Mouse (Mus musculus) spleen, adult 2 months (tissue): ENCODE results near the gene Cdh4. TPM values are rescaled to one million over a fixed set of nuclear protein-coding genes. Genes with fewer than 3 reads are reported as not detected.

Source experiments
- DNase-seq, 2 experiments: peaks; one replicate each; pipeline versions ENCODE4 v3.0.0 to v3.0.0-alpha.2; 2012 to 2021; ENCODE audit warnings: low spot score in 2 of 2, low read depth in 1 of 2
- H3K27ac ChIP-seq: fragments of 200-500 bp; 2 replicates; pipeline ENCODE4 v1.5.1; 2012; ENCODE audit warnings: low read length, inconsistent platforms; ENCODE audit not compliant: insufficient read depth
- H3K27me3 ChIP-seq: fragments of 200-500 bp; 2 replicates; pipeline ENCODE4 v1.6.1; 2012; ENCODE audit warnings: mild to moderate bottlenecking, moderate library complexity, low read length, inconsistent platforms; ENCODE audit not compliant: control insufficient read depth, insufficient read depth
- H3K36me3 ChIP-seq: fragments of 200-500 bp; 2 replicates; pipeline ENCODE4 v1.6.1; 2012; ENCODE audit warnings: mild to moderate bottlenecking, low read length, inconsistent platforms; ENCODE audit not compliant: control insufficient read depth, insufficient read depth
- H3K4me1 ChIP-seq: fragments of 200-500 bp; 2 replicates; pipeline ENCODE4 v1.6.1; 2011; ENCODE audit warnings: inconsistent platforms; ENCODE audit not compliant: control insufficient read depth, insufficient read depth, insufficient read length
- H3K4me3 ChIP-seq: fragments of 200-500 bp; 2 replicates; pipeline ENCODE4 v1.5.1; 2011; ENCODE audit warnings: mild to moderate bottlenecking, inconsistent platforms; ENCODE audit not compliant: insufficient read depth, insufficient read length; ENCODE audit errors: extremely low read depth
- CTCF ChIP-seq: fragments of 200-500 bp; IDR thresholded peaks from 2 replicates; pipeline ENCODE4 v1.5.1; 2011; ENCODE audit warnings: mild to moderate bottlenecking, inconsistent platforms; ENCODE audit not compliant: insufficient read depth, insufficient read length, insufficient replicate concordance; ENCODE audit errors: extremely low read depth
- POLR2A ChIP-seq: fragments of 200-500 bp; IDR thresholded peaks from 2 replicates; pipeline ENCODE4 v1.6.1; 2011; ENCODE audit warnings: low read depth, low read length, inconsistent platforms
- WGBS: fragments of 180-500 bp; shearing (Covaris S2); methylation state at CpG from one replicate; pipeline ENCODE4 v1.1.7; 2018; 5-methylcytosine and 5-hydroxymethylcytosine counted together
- polyA plus RNA-seq: library from polyadenylated mRNA; depleted of rRNA; stranded (reverse); fragments of >200 nt; gene quantifications from 2 replicates; pipeline ENCODE4 v1.2.3, GENCODE M21; 2012

Cdh4 gene
- polyA plus RNA-seq, 1 experiment, result 1.0 TPM

DNA sequence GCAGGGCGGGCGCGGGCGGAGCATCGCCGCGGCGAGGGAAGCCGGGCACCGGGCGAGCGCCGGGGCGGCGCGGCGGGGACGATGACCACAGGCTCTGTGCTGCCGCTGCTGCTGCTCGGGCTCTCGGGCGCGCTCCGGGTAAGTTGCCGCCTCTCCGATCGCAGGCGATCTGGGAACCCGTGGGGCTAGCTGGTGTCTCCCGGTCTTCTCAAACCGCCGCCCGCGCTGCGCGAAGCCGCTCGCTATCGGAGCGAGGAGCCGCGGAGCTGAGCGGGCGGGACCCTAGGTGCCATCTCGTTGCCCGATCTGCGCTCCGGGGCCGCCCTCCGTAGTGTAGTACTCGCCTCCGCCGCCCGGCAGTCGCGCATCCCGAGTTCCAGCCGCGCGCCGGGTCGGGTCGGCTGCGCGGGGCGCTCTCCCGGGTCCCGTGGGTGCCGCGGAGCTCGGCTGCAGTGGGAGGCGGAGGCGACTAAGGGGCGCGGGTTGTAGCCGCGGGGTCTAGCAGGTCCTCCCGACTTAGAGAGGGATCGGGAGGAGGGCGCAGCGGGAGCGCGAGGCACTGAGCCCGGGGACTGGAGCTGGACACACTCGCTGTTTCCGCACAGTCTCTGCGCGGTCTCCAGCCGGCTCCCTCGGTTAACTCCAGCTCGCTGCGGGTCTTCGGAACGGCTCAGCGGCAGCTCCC is 452 bp downstream of the Cdh4 start:
- peaks cover 13% of the 10 kb centered on the region for H3K27me3 ChIP-seq
- peaks cover 2% of the 10 kb centered on the region; the same call in 1 of the 2 replicates for H3K4me1 ChIP-seq
- no peak overlapping the region for H3K27ac ChIP-seq
- TF ChIP-seq POLR2A, result no peak
- TF ChIP-seq CTCF, result no peak
- WGBS, result 3% methylated on average over 90 of the region's 95 CpGs
- peak overlapping the region; percentile 29; the same call in 1 of the 2 replicates for H3K4me3 ChIP-seq
- H3K36me3 ChIP-seq, result no peaks in the 10 kb centered on the region
- no peak for DNase-seq

GRCm38 (mm10) chr2:179443226-179443815 is 1.1 kb downstream of the Cdh4 start:
- no peak overlapping the region for H3K27ac ChIP-seq
- 4% methylated on average over 51 of the region's 51 CpGs for WGBS
- TF ChIP-seq POLR2A (no peak), CTCF (no peak)
- no peak for DNase-seq
- peaks cover 13% of the 10 kb centered on the region for H3K27me3 ChIP-seq
- H3K36me3 ChIP-seq, result no peaks in the 10 kb centered on the region
- H3K4me3 ChIP-seq, result no peak overlapping the region; the same call in 1 of the 2 replicates
- peaks cover 2% of the 10 kb centered on the region; the same call in 1 of the 2 replicates for H3K4me1 ChIP-seq

DNA sequence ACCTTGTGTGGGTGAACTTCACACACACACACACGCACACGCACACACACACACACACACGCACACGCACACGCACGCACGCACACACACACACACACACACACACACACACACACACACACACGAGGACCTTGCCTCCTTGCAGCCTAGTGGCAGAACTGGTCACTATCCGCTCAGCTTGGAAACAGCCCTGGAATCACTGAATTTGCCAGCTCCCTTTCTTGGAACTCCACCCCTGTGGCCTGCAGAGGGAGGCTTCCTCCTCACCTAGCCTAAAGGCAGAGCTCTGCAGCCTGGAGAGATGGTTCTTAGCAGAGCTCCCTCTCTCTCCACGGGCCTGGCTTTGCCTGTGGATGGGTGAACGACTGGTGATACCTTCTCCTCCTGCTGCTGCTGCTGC is 1.7 kb downstream of the Cdh4 start:
- Histone ChIP-seq H3K27me3 (peaks cover 13% of the 10 kb centered on the region), H3K36me3 (no peaks in the 10 kb centered on the region), H3K4me1 (peaks cover 2% of the 10 kb centered on the region; the same call in 1 of the 2 replicates), H3K27ac (no peak overlapping the region), H3K4me3 (no peak overlapping the region)
- 42% methylated on average over 11 of the region's 11 CpGs for WGBS
- no peak for DNase-seq
- TF ChIP-seq CTCF (no peak), POLR2A (no peak)

DNA sequence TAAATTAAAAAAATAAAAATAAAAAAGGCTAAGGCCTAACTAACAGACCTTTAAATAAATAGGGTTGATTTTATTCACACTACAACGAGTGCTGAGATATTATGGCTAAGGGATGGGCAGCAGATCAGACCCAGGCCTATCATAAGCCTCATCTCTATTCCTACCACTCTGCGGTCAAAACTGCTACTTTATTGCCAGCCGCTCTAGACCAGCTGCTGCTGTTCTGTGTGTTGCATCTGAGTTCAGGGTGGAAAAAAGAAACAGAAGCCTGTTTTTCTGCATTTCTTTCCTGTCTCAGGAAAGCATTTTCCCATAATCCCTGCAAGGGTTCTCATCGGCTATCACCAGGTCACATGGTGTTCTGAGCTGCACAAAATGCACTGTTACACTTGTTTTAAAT is 6.0 kb downstream of the Cdh4 start:
- Histone ChIP-seq H3K4me3 (no peak overlapping the region), H3K4me1 (no peaks in the 10 kb centered on the region), H3K27ac (no peak overlapping the region), H3K27me3 (peaks cover 3% of the 10 kb centered on the region), H3K36me3 (no peaks in the 10 kb centered on the region)
- TF ChIP-seq POLR2A (no peak), CTCF (no peak)
- WGBS, result 95% methylated on average over 4 of the region's 4 CpGs
- no peak for DNase-seq

DNA sequence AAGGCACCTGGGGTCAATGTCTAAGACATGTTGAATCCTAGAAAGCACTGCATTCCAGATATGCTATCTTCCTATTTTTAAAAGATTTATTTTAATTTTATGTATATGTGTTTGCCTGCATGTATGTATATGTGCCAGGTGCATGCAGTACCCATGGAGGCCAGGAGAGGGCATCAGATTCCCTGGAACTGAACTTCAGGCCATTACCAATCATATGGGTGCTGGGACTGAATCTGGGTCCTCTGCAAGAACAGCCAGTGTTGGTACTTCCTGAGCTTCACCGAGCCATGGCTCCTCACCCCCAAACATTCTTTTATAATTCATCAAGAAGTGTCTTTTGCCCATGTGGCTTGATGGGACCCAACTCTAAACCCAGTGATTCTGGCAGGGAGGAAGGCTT is 6.8 kb downstream of the Cdh4 start:
- H3K4me1 ChIP-seq, result no peaks in the 10 kb centered on the region
- H3K4me3 ChIP-seq, result no peak overlapping the region
- TF ChIP-seq POLR2A (no peak), CTCF (no peak)
- no peak overlapping the region for H3K27ac ChIP-seq
- WGBS, result 92% methylated on average over 1 of the region's 1 CpGs
- H3K36me3 ChIP-seq, result no peaks in the 10 kb centered on the region
- no peaks in the 10 kb centered on the region for H3K27me3 ChIP-seq
- no peak for DNase-seq

GRCm38 (mm10) chr2:179459196-179459595 is 17.0 kb downstream of the Cdh4 start:
- H3K36me3 ChIP-seq, result no peaks in the 10 kb centered on the region
- no peak overlapping the region for H3K27ac ChIP-seq
- DNase-seq, result no peak
- no peaks in the 10 kb centered on the region for H3K4me1 ChIP-seq
- no peak for TF ChIP-seq POLR2A
- no peaks in the 10 kb centered on the region for H3K27me3 ChIP-seq
- no peak overlapping the region for H3K4me3 ChIP-seq
- WGBS, result 84% methylated on average over 4 of the region's 4 CpGs

- Histone ChIP-seq H3K36me3 (no peaks in the 10 kb centered on the region), H3K4me1 (no peaks in the 10 kb centered on the region), H3K4me3 (no peak overlapping the region), H3K27ac (no peak overlapping the region), H3K27me3 (no peaks in the 10 kb centered on the region)
- TF ChIP-seq POLR2A, result no peak
- no peak for TF ChIP-seq CTCF
- 90% methylated on average over 2 of the region's 2 CpGs for WGBS
- DNase-seq, result no peak
Measured at GRCm38 (mm10) chr2:179459606-179460005, 17.4 kb downstream of the Cdh4 start.
